Mouse (Mus musculus) hematopoietic multipotent progenitor cell, adult 10-12 weeks (in vitro differentiated cells): Measurements from ENCODE around the gene Anp32a. TPM values are rescaled to one million over a fixed set of nuclear protein-coding genes. Genes with fewer than 3 reads are reported as not detected.

Source experiments
- polyA plus RNA-seq: library from polyadenylated mRNA; stranded (reverse); fragments of >175 nt; gene quantifications from 2 replicates; pipeline ENCODE4 v1.2.3, GENCODE M21; 2012; ENCODE audit warnings: low replicate concordance

Anp32a gene
- polyA plus RNA-seq: 57.0 and 324 TPM in 2 replicates

GRCm38 (mm10) chr9:62341123-62341486 lies at the start of gene Anp32a:
Anp32a (plus strand) TSS chr9:62341293.

Other genes with a start within 250 kb of the Anp32a start
- 4.4 and 10.6 TPM in 2 replicates for gene Glce, start 218.6 kb upstream of the Anp32a start, polyA plus RNA-seq
- 0.04 TPM in 1 of 2 replicates, not detected in the other for gene Spesp1, start 59.1 kb upstream of the Anp32a start, polyA plus RNA-seq
- gene Coro2b, start 195.8 kb downstream of the Anp32a start, polyA plus RNA-seq: 1.6 and 3.7 TPM in 2 replicates